Mouse (Mus musculus): Measurements from ENCODE around the gene Ogn. TPM values are rescaled to one million over a fixed set of nuclear protein-coding genes. Genes with fewer than 3 reads are reported as not detected.
A peak's percentile ranks its signal among the peaks of the same experiment; 100 is the strongest.

The Ogn gene
- 26.3 and 31.6 TPM in 2 replicates for polyA plus RNA-seq (2014; fragmentation: Nextera tagmentation; extraction: Ambion mirVana)

GRCm38 (mm10) chr13:49607714-49608113 is at the start of gene Ogn:
Ogn (plus strand) TSS chr13:49608046.
- no peaks in the 10 kb centered on the region for H3K9me3 ChIP-seq (ENCODE audit: control insufficient read depth, low read length)
- H3K4me3 ChIP-seq (ENCODE audit: low read length), result peak within 1 kb of the TSS; percentile 14; the same call in 1 of the 2 replicates
- ATAC-seq (ENCODE audit: low FRiP score, low TSS enrichment), result no peak
- 75% methylated on average over 4 of the region's 4 CpGs for WGBS
- no peaks in the 10 kb centered on the region for H3K36me3 ChIP-seq (ENCODE audit: control insufficient read depth, insufficient read depth, low read length)
- H3K27me3 ChIP-seq (ENCODE audit: control insufficient read depth, insufficient read depth, low read length), result no peaks in the 10 kb centered on the region
- H3K27ac ChIP-seq (ENCODE audit: low read depth, low read length), result no peak within 1 kb of the TSS
- H3K4me1 ChIP-seq (ENCODE audit: control insufficient read depth, insufficient read depth, low read length), result no peaks in the 10 kb centered on the region
- H3K4me2 ChIP-seq (replicated peaks; ENCODE audit: low read depth, low read length), result no peak within 1 kb of the TSS; the same call in 1 of the 2 replicates
- no peak within 1 kb of the TSS for H3K9ac ChIP-seq (ENCODE audit: low read depth, low read length)

- H3K4me1 ChIP-seq (ENCODE audit: control insufficient read depth, insufficient read depth, low read length), result no peaks in the 10 kb centered on the region
- no peak overlapping the region for H3K4me3 ChIP-seq (ENCODE audit: low read length)
- no peak overlapping the region for H3K4me2 ChIP-seq (replicated peaks; ENCODE audit: low read depth, low read length)
- no peak for ATAC-seq (ENCODE audit: low FRiP score, low TSS enrichment)
- no peaks in the 10 kb centered on the region for H3K9me3 ChIP-seq (ENCODE audit: control insufficient read depth, low read length)
- no peak overlapping the region for H3K27ac ChIP-seq (ENCODE audit: low read depth, low read length)
- WGBS, result 41% methylated on average over 2 of the region's 2 CpGs
- no peak overlapping the region for H3K9ac ChIP-seq (ENCODE audit: low read depth, low read length)
- H3K36me3 ChIP-seq (ENCODE audit: control insufficient read depth, insufficient read depth, low read length), result no peaks in the 10 kb centered on the region
- H3K27me3 ChIP-seq (ENCODE audit: control insufficient read depth, insufficient read depth, low read length), result no peaks in the 10 kb centered on the region
These were observed 48.7 kb upstream of the Ogn start for GRCm38 (mm10) chr13:49559185-49559584.

- no peaks in the 10 kb centered on the region for H3K36me3 ChIP-seq (ENCODE audit: control insufficient read depth, insufficient read depth, low read length)
- no peak for ATAC-seq (ENCODE audit: low FRiP score, low TSS enrichment)
- H3K4me2 ChIP-seq (replicated peaks; ENCODE audit: low read depth, low read length), result no peak overlapping the region
- WGBS, result 67% methylated on average over 2 of the region's 2 CpGs
- no peaks in the 10 kb centered on the region for H3K9me3 ChIP-seq (ENCODE audit: control insufficient read depth, low read length)
- no peak overlapping the region for H3K27ac ChIP-seq (ENCODE audit: low read depth, low read length)
- H3K4me3 ChIP-seq (ENCODE audit: low read length), result no peak overlapping the region
- H3K9ac ChIP-seq (ENCODE audit: low read depth, low read length), result no peak overlapping the region
- no peaks in the 10 kb centered on the region for H3K4me1 ChIP-seq (ENCODE audit: control insufficient read depth, insufficient read depth, low read length)
- no peaks in the 10 kb centered on the region for H3K27me3 ChIP-seq (ENCODE audit: control insufficient read depth, insufficient read depth, low read length)
These were observed 47.0 kb upstream of the Ogn start for GRCm38 (mm10) chr13:49560886-49561285.

GRCm38 (mm10) chr13:49564347-49564746 is 43.5 kb upstream of the Ogn start:
- H3K27me3 ChIP-seq (ENCODE audit: control insufficient read depth, insufficient read depth, low read length), result no peaks in the 10 kb centered on the region
- ATAC-seq (ENCODE audit: low FRiP score, low TSS enrichment), result no peak
- no peak overlapping the region for H3K4me2 ChIP-seq (replicated peaks; ENCODE audit: low read depth, low read length)
- H3K4me1 ChIP-seq (ENCODE audit: control insufficient read depth, insufficient read depth, low read length), result no peaks in the 10 kb centered on the region
- no peaks in the 10 kb centered on the region for H3K9me3 ChIP-seq (ENCODE audit: control insufficient read depth, low read length)
- H3K27ac ChIP-seq (ENCODE audit: low read depth, low read length), result no peak overlapping the region
- no peak overlapping the region for H3K4me3 ChIP-seq (ENCODE audit: low read length)
- 93% methylated on average over 1 of the region's 1 CpGs for WGBS
- no peaks in the 10 kb centered on the region for H3K36me3 ChIP-seq (ENCODE audit: control insufficient read depth, insufficient read depth, low read length)
- no peak overlapping the region for H3K9ac ChIP-seq (ENCODE audit: low read depth, low read length)

- Histone ChIP-seq H3K27ac (ENCODE audit: low read depth, low read length) (no peak overlapping the region), H3K4me2 (replicated peaks; ENCODE audit: low read depth, low read length) (no peak overlapping the region), H3K36me3 (ENCODE audit: control insufficient read depth, insufficient read depth, low read length) (no peaks in the 10 kb centered on the region), H3K9me3 (ENCODE audit: control insufficient read depth, low read length) (no peaks in the 10 kb centered on the region), H3K9ac (ENCODE audit: low read depth, low read length) (no peak overlapping the region), H3K4me3 (ENCODE audit: low read length) (no peak overlapping the region), H3K27me3 (ENCODE audit: control insufficient read depth, insufficient read depth, low read length) (no peaks in the 10 kb centered on the region), H3K4me1 (ENCODE audit: control insufficient read depth, insufficient read depth, low read length) (no peaks in the 10 kb centered on the region)
- 69% methylated on average over 3 of the region's 3 CpGs for WGBS
- no peak for ATAC-seq (ENCODE audit: low FRiP score, low TSS enrichment)
These were observed 37.5 kb upstream of the Ogn start for GRCm38 (mm10) chr13:49570371-49570770.

- Histone ChIP-seq H3K27ac (ENCODE audit: low read depth, low read length) (no peak overlapping the region), H3K9me3 (ENCODE audit: control insufficient read depth, low read length) (no peaks in the 10 kb centered on the region), H3K9ac (ENCODE audit: low read depth, low read length) (no peak overlapping the region), H3K4me2 (replicated peaks; ENCODE audit: low read depth, low read length) (no peak overlapping the region), H3K4me1 (ENCODE audit: control insufficient read depth, insufficient read depth, low read length) (no peaks in the 10 kb centered on the region), H3K36me3 (ENCODE audit: control insufficient read depth, insufficient read depth, low read length) (no peaks in the 10 kb centered on the region), H3K27me3 (ENCODE audit: control insufficient read depth, insufficient read depth, low read length) (no peaks in the 10 kb centered on the region), H3K4me3 (ENCODE audit: low read length) (no peak overlapping the region)
- no peak for ATAC-seq (ENCODE audit: low FRiP score, low TSS enrichment)
- 82% methylated on average over 2 of the region's 2 CpGs for WGBS
These were observed 36.4 kb upstream of the Ogn start for GRCm38 (mm10) chr13:49571418-49571817.

GRCm38 (mm10) chr13:49581541-49582530 is 26.0 kb upstream of the Ogn start, which contains the start of gene Omd:
Omd (plus strand) TSS chr13:49582462.
- Histone ChIP-seq H3K4me2 (replicated peaks; ENCODE audit: low read depth, low read length) (no peak within 1 kb of the TSS), H3K27me3 (ENCODE audit: control insufficient read depth, insufficient read depth, low read length) (no peaks in the 10 kb centered on the region), H3K27ac (ENCODE audit: low read depth, low read length) (peak within 1 kb of the TSS; percentile 86), H3K4me1 (ENCODE audit: control insufficient read depth, insufficient read depth, low read length) (peaks cover 3% of the 10 kb centered on the region; the same call in 1 of the 2 replicates), H3K9me3 (ENCODE audit: control insufficient read depth, low read length) (no peaks in the 10 kb centered on the region), H3K9ac (ENCODE audit: low read depth, low read length) (no peak within 1 kb of the TSS), H3K4me3 (ENCODE audit: low read length) (no peak within 1 kb of the TSS), H3K36me3 (ENCODE audit: control insufficient read depth, insufficient read depth, low read length) (no peaks in the 10 kb centered on the region)
- no peak for ATAC-seq (ENCODE audit: low FRiP score, low TSS enrichment)
- WGBS, result 62% methylated on average over 8 of the region's 8 CpGs

- Histone ChIP-seq H3K9me3 (ENCODE audit: control insufficient read depth, low read length) (no peaks in the 10 kb centered on the region), H3K4me3 (ENCODE audit: low read length) (no peak overlapping the region), H3K4me1 (ENCODE audit: control insufficient read depth, insufficient read depth, low read length) (peaks cover 3% of the 10 kb centered on the region; the same call in 1 of the 2 replicates), H3K36me3 (ENCODE audit: control insufficient read depth, insufficient read depth, low read length) (no peaks in the 10 kb centered on the region), H3K4me2 (replicated peaks; ENCODE audit: low read depth, low read length) (no peak overlapping the region), H3K27ac (ENCODE audit: low read depth, low read length) (no peak overlapping the region), H3K9ac (ENCODE audit: low read depth, low read length) (no peak overlapping the region), H3K27me3 (ENCODE audit: control insufficient read depth, insufficient read depth, low read length) (no peaks in the 10 kb centered on the region)
- ATAC-seq (ENCODE audit: low FRiP score, low TSS enrichment), result no peak
These were observed 24.0 kb upstream of the Ogn start for GRCm38 (mm10) chr13:49583859-49584258.

GRCm38 (mm10) chr13:49584307-49585005 is 23.4 kb upstream of the Ogn start:
- H3K4me1 ChIP-seq (ENCODE audit: control insufficient read depth, insufficient read depth, low read length), result peaks cover 3% of the 10 kb centered on the region; the same call in 1 of the 2 replicates
- H3K27me3 ChIP-seq (ENCODE audit: control insufficient read depth, insufficient read depth, low read length), result no peaks in the 10 kb centered on the region
- 83% methylated on average over 8 of the region's 8 CpGs for WGBS

More at GRCm38 (mm10) chr13:49584307-49585005, 23.4 kb upstream of the Ogn start:
- H3K36me3 ChIP-seq (ENCODE audit: control insufficient read depth, insufficient read depth, low read length), result no peaks in the 10 kb centered on the region
- H3K9ac ChIP-seq (ENCODE audit: low read depth, low read length), result no peak overlapping the region
- no peak overlapping the region for H3K27ac ChIP-seq (ENCODE audit: low read depth, low read length)
- ATAC-seq (ENCODE audit: low FRiP score, low TSS enrichment), result no peak
- no peak overlapping the region for H3K4me2 ChIP-seq (replicated peaks; ENCODE audit: low read depth, low read length)
- no peaks in the 10 kb centered on the region for H3K9me3 ChIP-seq (ENCODE audit: control insufficient read depth, low read length)
- H3K4me3 ChIP-seq (ENCODE audit: low read length), result no peak overlapping the region
